Mouse (Mus musculus): ENCODE results near the gene Nyap1.
"Not testable (repeated sequence)": the region's sequence is repeated elsewhere in the genome, so short reads cannot be mapped to it uniquely, and the experiment has no call there.

Gene Nyap1

DNA sequence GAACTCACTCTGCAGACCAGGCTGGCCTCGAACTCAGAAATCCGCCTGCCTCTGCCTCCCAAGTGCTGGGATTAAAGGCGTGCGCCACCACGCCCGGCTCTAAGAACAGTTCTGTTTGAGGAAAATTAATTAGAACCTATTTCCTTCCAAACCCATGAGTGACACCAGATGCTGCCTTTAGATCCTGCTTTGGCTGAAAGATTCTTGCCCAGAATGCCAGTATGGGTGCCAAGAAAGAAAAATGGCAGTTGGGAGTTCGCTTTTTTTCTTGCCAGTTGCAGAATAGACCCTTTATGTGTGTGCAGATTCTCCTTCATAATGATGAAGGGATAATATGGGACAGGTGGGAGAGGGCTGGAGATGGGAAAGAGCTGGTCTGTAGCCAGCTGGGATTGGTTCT is 2.8 kb upstream of the Nyap1 start:
- no peak for DNase-seq (ENCODE audit: low read depth)

GRCm38 (mm10) chr5:137742836-137743235 is 1.4 kb upstream of the Nyap1 start:
- DNase-seq (ENCODE audit: low read depth) = no peak

DNA sequence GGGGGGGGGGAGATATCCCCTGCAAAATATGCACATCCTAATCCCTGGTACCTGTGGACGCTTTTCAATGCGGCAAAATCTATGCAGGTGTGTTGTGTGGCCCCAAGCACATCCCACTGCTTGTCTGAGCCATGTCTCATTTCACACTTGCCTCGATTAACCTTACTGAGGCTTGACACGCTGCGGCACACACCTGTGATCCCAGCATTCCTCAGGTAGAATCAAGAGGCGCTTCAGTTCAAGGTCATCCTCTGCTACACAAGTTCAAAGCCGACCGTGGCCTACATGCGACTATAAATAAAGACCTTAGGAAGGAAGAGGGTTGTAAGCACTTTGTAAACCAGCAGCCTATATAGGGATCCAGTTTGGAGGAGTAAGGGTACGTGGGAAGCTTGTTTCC is 641 bp upstream of the Nyap1 start:
- no peak for DNase-seq (ENCODE audit: low read depth)

GRCm38 (mm10) chr5:137740506-137740905 is 901 bp downstream of the Nyap1 start:
- DNase-seq (ENCODE audit: low read depth) = no peak

DNA sequence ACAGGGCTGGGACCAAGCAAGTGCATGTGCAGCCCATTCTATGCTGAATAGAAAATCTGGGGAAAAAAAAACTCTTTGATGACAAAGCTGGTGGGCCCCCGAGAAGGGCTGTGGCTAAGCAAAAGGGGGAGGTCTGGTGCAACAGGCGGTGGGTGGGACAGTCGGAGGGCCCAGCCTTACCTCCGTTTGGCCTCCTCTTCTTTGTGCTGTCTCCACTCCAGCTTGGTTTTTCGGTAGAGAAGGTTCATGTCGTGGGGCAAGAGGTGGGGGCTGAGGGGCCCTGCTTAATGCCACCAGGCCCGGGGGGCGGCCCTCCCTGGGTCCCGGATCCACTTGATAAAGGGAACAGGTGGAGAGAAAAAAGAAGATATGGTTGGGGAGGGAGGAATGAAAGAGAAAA is 1.9 kb downstream of the Nyap1 start:
- no peak for DNase-seq (ENCODE audit: low read depth)

GRCm38 (mm10) chr5:137738516-137738915 is 2.9 kb downstream of the Nyap1 start:
- DNase-seq (ENCODE audit: low read depth) = no peak

GRCm38 (mm10) chr5:137737400-137737940 is 3.9 kb downstream of the Nyap1 start:
- no peak for DNase-seq (ENCODE audit: low read depth)

DNA sequence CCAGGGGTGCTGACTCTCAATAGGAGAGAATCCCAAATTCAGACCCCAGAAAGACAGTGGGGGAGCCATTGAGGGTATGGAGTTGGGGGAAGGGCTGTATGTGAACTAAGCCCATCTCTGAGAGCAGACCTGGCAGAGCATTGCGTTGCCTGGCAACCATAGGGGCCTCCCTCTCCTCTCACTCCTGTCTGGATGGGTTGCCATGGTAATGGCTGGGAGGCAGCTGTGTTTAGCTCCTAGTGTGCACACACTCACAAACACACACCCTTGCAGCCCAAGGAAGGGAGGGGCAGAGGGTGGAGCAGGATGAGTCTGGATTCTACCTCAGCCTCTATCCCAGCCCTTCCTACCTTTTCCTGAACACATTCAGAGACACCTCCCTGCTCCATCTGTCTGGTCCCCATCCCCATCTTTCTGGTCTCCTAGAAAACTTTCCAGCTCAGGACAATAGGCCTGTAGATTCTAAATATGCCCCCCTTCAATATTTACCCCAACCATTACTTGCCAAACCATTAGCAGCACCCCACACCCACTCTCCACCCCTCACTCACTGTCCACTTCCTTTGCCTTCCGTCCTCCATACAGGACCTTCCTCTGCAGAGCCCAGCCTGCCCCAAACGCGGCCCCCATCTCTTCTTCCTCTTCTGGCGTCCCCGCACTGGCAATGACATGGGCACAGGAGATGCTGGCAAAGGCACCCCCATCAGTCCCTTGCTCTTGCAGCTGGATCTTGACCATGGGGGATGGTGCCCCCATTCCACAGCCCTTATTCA is 6.9 kb downstream of the Nyap1 start:
- DNase-seq (ENCODE audit: low read depth) = no peak

DNA sequence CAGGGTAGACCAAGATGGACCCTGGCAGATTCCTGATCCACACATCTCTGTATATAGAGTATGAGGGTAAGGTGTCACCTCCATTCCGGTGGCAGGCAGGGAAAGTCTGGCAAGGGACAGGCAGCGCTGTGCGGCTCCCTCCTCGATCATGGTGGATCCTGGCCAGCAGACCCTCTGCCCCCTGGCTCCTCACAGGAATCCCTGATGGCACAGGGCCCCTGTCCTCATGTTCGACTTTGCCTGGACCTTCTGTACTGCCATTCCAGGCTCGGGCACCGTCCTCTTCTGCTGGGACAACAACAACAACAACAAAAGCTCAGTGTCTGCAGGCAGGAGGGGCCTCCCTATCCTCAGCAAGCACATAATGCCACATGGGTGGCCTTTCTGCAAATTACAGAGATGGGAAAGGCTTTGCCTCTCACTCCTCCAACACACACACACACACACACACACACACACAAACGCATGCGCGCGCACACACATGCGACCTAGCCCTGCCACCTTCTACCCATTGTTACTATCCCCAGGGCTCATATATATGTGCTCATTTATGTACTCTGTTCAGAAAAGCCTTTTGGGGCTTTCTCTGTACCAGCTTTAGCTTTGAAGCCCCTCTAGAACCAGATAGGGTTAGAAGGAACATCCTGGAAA is 7.6 kb downstream of the Nyap1 start:
- DNase-seq (ENCODE audit: low read depth) = no peak

GRCm38 (mm10) chr5:137726767-137727166 is 14.6 kb downstream of the Nyap1 start:
- DNase-seq (ENCODE audit: low read depth) = no peak

- no peak for DNase-seq (ENCODE audit: low read depth)
Measured at GRCm38 (mm10) chr5:137723840-137724239, 17.6 kb downstream of the Nyap1 start.

- DNase-seq (ENCODE audit: low read depth) = not testable (repeated sequence)
Measured at GRCm38 (mm10) chr5:137720558-137721164, 20.7 kb downstream of the Nyap1 start.

DNA sequence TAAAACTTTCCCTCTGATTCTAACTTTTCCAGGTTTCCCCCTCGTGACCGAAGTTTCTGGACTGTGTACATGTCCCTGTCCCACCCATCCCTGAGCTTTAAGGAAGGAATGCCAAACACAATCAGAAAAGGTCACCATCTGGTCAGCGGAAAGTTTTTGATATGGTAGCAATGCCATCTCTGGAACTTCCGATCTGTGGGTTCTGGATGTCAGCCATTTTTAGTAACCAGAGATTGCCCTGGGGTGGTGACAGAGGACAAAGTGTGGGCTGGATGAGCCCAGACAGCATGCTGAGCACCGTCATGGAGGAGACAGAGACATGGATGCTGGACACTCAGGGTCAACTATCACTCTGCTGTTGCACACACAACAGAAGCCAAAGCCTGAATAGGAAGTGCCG is 22.3 kb downstream of the Nyap1 start:
- no peak for DNase-seq (ENCODE audit: low read depth)

DNA sequence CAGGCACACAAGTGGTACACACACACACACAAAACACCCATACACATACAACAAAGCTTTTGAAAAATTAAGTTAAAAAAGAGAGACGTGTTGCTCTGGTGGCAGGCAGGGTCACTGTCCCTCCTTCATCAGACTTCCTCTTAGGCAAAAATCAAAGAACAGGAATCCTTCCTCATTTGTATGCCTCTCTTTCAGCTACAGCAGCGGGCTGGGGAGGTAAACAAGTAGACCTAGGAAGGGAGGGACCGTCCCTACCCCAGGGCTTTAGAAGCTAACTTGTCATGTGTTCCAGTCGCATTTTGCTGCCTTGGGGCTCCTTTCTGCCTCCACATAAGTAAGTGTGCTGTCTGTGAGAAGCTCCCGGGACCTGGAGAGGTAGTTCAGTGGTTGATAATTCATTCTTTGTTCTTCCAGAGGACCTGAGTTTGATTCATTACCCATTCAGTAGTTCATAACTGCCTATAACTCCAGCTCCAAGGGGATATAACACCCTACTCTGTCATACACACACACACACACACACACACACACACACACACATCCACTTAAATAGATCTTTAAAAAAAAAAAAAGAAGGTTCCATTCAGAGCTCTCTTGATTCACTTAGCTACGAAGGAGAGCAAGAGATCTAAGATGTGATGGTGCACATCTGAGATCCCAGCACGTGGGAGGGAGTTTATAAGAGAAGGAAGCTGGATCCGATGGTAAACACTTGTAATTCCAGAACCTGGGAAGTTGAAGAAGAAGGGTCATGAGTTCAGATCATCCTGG is 23.2 kb downstream of the Nyap1 start:
- no peak for DNase-seq (ENCODE audit: low read depth)

- DNase-seq (ENCODE audit: low read depth) = no peak
Measured at GRCm38 (mm10) chr5:137715685-137716084, 25.7 kb downstream of the Nyap1 start.

GRCm38 (mm10) chr5:137713454-137713853 is 28.0 kb downstream of the Nyap1 start:
- DNase-seq (ENCODE audit: low read depth) = no peak

GRCm38 (mm10) chr5:137706913-137707633 is 34.3 kb downstream of the Nyap1 start:
- DNase-seq (ENCODE audit: low read depth) = no peak

DNA sequence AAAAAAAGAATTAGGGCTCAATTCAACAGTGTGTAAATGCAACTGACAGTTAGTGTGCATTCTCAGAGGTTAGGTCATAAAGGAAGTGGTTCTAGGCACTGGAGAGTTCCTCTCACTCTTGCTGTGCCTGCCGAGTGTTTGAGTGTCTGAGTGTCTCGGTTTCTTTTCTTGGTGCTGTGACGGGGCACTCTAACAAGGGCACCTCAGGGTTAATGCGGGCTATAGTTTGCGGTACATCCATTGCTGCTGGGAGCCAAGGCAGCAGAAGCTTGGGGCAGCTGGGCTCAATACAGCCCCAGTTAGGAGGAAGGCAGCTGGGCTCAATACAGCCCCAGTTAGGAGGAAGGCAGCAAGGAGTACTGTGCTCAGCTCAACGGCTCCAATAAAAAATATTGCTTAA is 36.2 kb downstream of the Nyap1 start:
- no peak for DNase-seq (ENCODE audit: low read depth)

DNA sequence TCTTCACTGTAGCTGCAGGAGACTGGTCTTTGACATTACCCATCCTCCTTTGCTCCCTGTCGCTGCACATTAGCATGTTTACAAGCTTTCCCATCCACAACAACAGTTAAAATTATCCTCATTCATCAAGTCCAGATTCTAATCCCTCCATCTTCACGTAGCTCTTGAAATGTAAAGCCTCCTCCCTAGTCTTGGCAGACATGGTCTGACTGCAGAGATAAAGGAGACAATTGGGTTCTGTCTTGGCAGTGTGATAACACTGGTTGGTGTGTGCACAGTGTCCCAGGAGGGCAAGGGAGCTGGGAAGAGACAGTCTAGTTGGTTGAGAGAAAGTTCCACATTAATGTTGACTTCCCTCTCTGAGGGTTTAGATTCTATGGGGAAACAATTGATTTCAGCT is 41.6 kb downstream of the Nyap1 start:
- DNase-seq (ENCODE audit: low read depth) = peak; percentile 49

DNA sequence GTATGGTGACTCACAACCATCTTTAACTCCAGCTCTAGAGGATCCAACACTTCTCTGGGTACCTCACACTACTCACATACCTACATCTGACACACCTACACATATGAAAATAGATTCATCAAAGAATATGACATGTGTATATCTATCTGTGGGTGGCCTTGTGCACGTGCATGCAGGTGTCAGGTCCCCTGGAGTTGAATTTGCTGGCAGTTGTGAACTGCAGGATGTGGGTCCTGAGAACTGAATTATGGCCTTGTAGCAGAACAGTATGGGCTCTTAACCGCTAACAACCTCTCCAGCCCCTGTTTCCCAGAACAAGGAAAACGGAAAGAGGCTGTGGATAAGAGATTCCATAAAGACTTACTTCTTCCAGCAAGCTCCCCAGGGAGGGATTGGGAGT is 42.3 kb downstream of the Nyap1 start:
- DNase-seq (ENCODE audit: low read depth) = no peak

GRCm38 (mm10) chr5:137695930-137696329 is 45.5 kb downstream of the Nyap1 start:
- DNase-seq (ENCODE audit: low read depth) = no peak

- DNase-seq (ENCODE audit: low read depth) = no peak
Measured at GRCm38 (mm10) chr5:137694796-137695195, 46.6 kb downstream of the Nyap1 start.
